Mouse (Mus musculus) spleen, embryonic (tissue): Measurements from ENCODE around the gene Scamp4.

ENCODE experiments used
- CTCF ChIA-PET: fragments of 350-600 bp; sonication (Branson Sonifier 250); formaldehyde crosslinking; loops from one replicate; lab custom pipeline; 2022; lab: Charles Lee

The Scamp4 gene

GRCm38 (mm10) chr10:80602698-80603325 lies at the start of gene Scamp4, which contains the start of gene Adat3:
Gene Scamp4 (plus strand): TSS chr10:80602872.
Gene Adat3 (plus strand): TSS chr10:80602880.
- CTCF ChIA-PET: interaction anchor here (0.6 to 0.7 kb wide), 3 partner anchors 15 to 284 kb away, joined by 3 to 7 read pairs (median 3); no protein-coding TSS in a partner anchor

GRCm38 (mm10) chr10:80553575-80553974 lies 49.1 kb upstream of the Scamp4 start:
- CTCF ChIA-PET: no interaction called here

DNA sequence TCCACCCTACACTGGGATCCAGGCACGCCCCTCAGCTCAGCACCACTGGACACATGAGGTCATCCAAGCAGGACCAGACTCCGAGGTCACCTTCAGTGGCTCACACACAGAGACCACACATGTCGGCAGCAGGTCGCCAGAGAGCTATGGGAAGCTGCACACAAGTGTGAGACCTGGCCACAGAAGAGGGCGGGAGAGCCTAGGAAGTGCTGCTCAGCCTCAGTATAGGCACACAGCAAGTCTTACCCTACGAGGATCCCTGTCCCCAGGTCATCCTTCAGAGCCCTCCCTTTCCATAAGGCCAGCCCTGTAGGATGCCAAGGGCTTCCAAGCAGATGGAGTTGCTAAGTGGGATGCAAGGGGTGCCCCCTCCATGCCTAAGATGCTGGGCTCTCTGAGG lies 48.7 kb upstream of the Scamp4 start:
- CTCF ChIA-PET: no interaction called here

DNA sequence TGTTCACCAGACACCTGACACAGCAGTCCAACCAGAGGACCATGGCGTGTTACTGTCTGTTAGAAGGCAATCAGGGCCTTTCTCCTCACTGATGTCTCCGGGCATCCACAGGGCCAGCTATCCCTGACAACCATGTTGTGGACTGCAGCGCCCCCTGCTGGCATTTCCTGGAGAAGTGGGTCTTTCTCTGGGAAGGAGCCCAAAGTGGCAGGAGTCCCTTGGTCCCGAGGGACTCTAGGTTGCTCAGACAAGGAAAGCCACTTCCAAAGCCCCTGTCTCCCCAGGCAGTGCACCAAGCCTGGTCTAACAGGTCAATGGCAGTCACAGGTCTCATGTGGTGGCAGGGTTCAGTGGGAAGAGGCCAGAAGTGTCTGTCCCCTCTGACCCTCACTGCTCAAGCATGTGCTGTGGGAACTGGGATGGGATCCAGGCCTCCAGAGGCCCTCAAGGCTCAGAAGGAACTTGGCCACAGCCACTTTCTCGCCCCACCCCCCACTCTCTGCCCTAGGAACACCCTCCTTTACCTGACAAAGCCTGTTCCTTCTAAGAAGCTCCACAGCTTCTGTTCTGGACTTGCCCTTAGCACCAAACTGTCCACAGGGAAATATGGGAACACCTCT lies 45.2 kb upstream of the Scamp4 start:
- CTCF ChIA-PET: no interaction called here

DNA sequence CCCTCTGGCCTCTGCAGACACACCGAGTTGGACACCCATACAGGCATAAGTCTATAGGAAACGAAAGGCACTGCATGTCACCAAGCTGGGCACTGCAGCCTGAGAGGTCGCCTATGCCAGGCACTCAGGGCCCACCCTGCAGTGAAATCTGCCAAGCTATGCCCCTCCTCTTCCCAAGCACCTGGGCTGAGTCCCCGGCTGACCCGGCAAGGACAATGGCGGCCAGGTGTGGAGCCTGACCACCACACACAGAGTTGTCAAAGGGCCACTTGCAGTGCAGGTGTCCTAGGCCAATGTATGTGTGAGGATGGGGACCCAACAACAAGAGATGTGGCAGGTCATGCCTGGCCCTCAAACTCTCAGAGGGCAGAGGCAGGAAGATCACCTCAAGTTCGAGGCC lies 43.2 kb upstream of the Scamp4 start:
- CTCF ChIA-PET: no interaction called here

DNA sequence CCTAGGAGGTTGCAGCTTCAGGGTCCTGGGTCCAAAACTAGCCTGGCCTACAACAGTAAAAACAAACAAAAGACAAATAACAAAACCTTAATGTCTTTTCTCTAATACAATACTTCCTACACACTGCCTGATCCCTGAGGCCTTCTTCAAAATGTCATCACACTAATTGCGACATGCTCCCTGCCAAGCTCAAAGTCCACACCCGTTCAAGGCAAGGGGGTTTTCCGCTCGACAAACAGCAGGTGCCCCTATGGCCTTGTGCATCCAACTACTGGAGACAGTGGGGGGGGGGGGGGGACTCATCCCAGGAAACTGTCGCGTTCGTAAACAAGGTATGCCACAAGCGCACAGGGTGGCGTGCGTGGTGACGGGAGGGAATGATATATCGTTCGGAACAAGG lies 42.1 kb upstream of the Scamp4 start:
- CTCF ChIA-PET: interaction anchor here (0.6 kb wide), 1 partner anchor 100 kb away, joined by 3 read pairs; no protein-coding TSS in a partner anchor

GRCm38 (mm10) chr10:80561116-80561944 lies 41.3 kb upstream of the Scamp4 start, which contains the start of gene Rexo1:
Gene Rexo1 (minus strand): TSS chr10:80561560.
- CTCF ChIA-PET: interaction anchor here (0.6 to 1.3 kb wide), 6 partner anchors 9 to 100 kb away, joined by 3 to 5 read pairs (median 3); no protein-coding TSS in a partner anchor

- CTCF ChIA-PET: interaction anchor here (0.6 to 1.2 kb wide), 8 partner anchors 8 to 307 kb away, joined by 3 to 4 read pairs (median 3); partner anchors contain the start of gene Csnk1g2
Measured at GRCm38 (mm10) chr10:80566375-80567092, 36.1 kb upstream of the Scamp4 start.

- CTCF ChIA-PET: no interaction called here
Measured at GRCm38 (mm10) chr10:80568876-80569275, 33.8 kb upstream of the Scamp4 start.

GRCm38 (mm10) chr10:80569664-80570066 lies 33.0 kb upstream of the Scamp4 start:
- CTCF ChIA-PET: interaction anchor here (1.0 to 1.3 kb wide), 2 partner anchors 8 to 49 kb away, joined by 3 to 8 read pairs; partner anchors contain the start of gene Rexo1

- CTCF ChIA-PET: interaction anchor here (0.6 to 1.3 kb wide), 4 partner anchors 9 to 471 kb away, joined by 3 to 8 read pairs (median 3); partner anchors contain the start of gene Rexo1
Measured at GRCm38 (mm10) chr10:80570419-80570818, 32.3 kb upstream of the Scamp4 start.

DNA sequence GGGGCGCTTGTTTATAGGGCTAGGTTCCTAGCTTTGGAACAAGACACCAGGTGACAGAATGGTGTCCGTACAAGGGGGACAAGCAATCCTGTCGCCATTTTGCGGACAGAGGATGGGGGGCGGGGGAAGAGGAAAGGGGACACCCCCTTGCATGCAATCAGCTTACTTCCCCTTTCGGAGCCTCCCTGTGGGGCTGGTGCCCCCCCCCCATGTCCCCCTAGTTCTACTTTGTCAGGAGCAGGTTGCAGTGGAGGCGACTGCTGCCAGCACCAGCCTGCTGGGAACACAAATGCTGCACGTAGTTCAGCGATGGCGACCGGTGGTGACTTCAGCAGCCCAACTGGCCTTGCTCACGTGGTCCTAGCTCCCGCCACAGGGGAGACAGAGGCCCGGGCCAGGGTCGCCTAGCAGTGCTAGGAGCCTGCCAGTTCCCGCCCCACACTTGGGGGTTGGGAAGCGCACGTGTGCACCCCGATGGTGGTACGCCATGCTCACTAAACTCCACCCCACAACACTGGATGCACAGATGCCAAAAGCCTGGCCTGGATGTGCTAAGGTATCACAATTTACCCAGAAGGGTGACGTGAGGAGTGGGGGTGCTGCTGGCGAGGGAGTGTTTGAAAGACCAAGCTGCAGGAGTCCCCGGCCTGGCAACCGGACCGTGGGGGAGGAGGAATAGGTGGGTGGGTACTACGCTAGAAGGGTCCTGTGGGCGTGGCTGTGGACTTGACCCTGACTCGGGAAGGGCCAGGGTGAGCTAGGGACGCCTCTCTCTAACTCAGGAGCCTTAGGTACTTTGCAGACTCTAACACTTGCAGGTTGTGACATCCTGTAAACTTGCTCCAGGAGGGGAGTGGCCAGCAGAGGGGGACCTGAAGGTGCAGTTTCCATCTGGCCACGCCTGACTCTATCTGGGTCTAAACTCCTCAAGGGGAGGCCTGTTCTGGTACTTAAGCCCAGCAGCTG lies 31.5 kb upstream of the Scamp4 start:
- CTCF ChIA-PET: interaction anchor here (0.6 to 1.0 kb wide), 4 partner anchors 47 to 472 kb away, joined by 3 to 8 read pairs (median 4); no protein-coding TSS in a partner anchor

DNA sequence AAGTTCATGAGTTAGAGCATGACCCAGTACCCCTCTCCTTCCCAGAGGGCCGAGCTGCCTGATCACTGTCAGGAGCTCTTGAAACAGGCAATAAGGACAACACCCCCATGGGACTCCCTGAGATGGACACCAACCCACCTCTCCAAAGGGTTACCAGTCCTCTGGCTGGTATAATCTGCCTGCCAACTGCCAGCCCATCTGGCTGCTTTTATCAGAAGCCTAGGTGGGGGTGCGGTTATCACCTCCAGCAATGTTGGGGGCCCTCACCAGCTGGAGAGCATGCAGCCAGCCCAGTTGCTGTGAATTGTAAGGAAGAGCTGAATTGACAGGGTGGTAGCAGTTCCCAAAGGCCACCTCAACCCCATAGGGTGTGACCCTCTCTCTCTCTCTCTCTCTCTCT lies 30.2 kb upstream of the Scamp4 start:
- CTCF ChIA-PET: no interaction called here

- CTCF ChIA-PET: no interaction called here
Measured at GRCm38 (mm10) chr10:80573944-80574343, 28.7 kb upstream of the Scamp4 start.

DNA sequence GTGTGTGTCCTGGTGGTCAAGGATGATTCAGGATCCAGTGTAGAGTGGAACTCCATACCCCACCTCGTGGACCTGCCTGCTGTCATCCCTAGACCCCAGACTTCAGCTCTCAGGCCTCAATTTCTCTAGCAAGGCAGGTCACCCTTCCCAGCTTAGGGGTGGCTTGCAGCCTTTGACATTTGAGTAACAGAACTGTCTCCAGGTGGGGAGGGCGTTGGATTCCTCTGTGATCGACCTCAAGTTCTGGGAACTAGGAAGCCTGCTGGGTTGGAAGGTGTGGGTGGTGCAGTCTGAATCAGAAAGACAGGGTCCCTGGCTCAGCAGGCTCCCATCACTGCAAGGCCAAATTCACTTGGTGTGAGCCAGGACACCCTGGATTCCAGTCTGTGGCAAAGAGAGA lies 27.8 kb upstream of the Scamp4 start:
- CTCF ChIA-PET: interaction anchor here (1.1 kb wide), 1 partner anchor 9 kb away, joined by 4 read pairs; no protein-coding TSS in a partner anchor

- CTCF ChIA-PET: interaction anchor here (0.7 kb wide), 1 partner anchor 124 kb away, joined by 3 read pairs; no protein-coding TSS in a partner anchor
Measured at GRCm38 (mm10) chr10:80575925-80576324, 26.7 kb upstream of the Scamp4 start.

- CTCF ChIA-PET: no interaction called here
Measured at GRCm38 (mm10) chr10:80576351-80577194, 26.1 kb upstream of the Scamp4 start.
